Mouse (Mus musculus) megakaryocyte, embryonic 14.5 days (primary cell): ENCODE data around the gene Slc48a1.

Experiments
- FLI1 ChIP-seq: IDR thresholded peaks from 2 replicates; pipeline ENCODE4 v1.6.1; 2012; ENCODE audit warnings: low read length, inconsistent platforms, mixed read lengths
- GATA1 ChIP-seq: IDR thresholded peaks from 3 replicates; pipeline ENCODE4 v1.6.1; 2012; ENCODE audit warnings: mixed read lengths, low read length, inconsistent platforms, borderline replicate concordance

DNA sequence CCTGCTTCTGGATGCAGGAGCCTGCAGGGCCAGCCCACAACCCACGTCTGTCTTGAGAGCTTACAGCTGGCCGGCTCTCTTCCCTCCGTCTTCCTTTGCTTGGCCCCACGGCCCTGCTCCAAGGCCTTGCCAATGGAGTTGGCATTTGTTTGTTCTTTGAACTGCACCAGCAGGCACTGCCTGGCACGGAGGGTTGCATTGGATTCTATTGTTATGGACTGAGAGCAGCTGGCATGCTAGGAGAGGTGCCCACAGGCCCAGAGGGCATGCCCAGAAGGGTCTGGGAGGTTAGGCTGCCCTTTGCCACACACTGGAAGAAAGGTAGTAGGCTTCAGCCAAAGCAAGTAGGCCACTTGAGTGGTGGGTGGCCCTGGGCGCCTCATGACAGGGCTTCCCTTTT lies 10.5 kb downstream of the Slc48a1 start:
- no peak for TF ChIP-seq GATA1
- TF ChIP-seq FLI1: no peak
